Mouse (Mus musculus) liver, embryonic 14.5 days (tissue): ENCODE results near the gene Pik3ap1. TPM values are rescaled to one million over a fixed set of nuclear protein-coding genes. Genes with fewer than 3 reads are reported as not detected.
A peak's percentile ranks its signal among the peaks of the same experiment; 100 is the strongest.

ENCODE experiments used
- ATAC-seq: fragments of 200-750 bp; cut with Nextera tagmentation; 2 replicates; pipeline ENCODE4 v1.8.0; 2017; ENCODE audit warnings: moderate number of reproducible peaks, mild to moderate bottlenecking, moderate library complexity; ENCODE audit not compliant: insufficient read depth
- DNase-seq, 3 experiments: peaks; one replicate each; pipeline ENCODE4 v3.0.0-alpha.2; 2012 to 2013; ENCODE audit warnings: low read depth in 3 of 3, low spot score in 3 of 3
- H3K27ac ChIP-seq: fragments of 300-500 bp; sonication (generic); 2 replicates; pipeline ENCODE4 v1.5.1; 2014; ENCODE audit warnings: moderate library complexity, mild to moderate bottlenecking, control low read depth, inconsistent platforms
- H3K27me3 ChIP-seq: fragments of 300-500 bp; sonication (generic); 2 replicates; pipeline ENCODE4 v1.6.1; 2014; ENCODE audit warnings: mild to moderate bottlenecking, low read length, moderate library complexity; ENCODE audit not compliant: control insufficient read depth, insufficient read depth
- H3K36me3 ChIP-seq: fragments of 300-500 bp; sonication (generic); replicated peaks from 2 replicates; pipeline ENCODE4 v1.6.1; 2014; ENCODE audit warnings: low read depth; ENCODE audit not compliant: control insufficient read depth, insufficient read depth
- H3K4me1 ChIP-seq, 2 experiments: fragments of 200-500 bp in 1 of 2; fragments of 300-500 bp in 1 of 2; sonication (generic) in 1 of 2; replicated peaks; 2 replicates each; pipeline ENCODE4 v1.6.1; 2012 to 2014; ENCODE audit warnings: antibody characterized with exemption in 1 of 2, inconsistent platforms in 1 of 2, low read length in 1 of 2; ENCODE audit not compliant: control insufficient read depth in 2 of 2, insufficient read depth in 2 of 2
- H3K4me2 ChIP-seq: fragments of 300-500 bp; sonication (generic); 2 replicates; pipeline ENCODE4 v1.6.1; 2014; ENCODE audit warnings: low read depth, mild to moderate bottlenecking, control low read depth, moderate library complexity
- H3K4me3 ChIP-seq, 2 experiments: fragments of 200-500 bp in 1 of 2; fragments of 300-500 bp in 1 of 2; sonication (generic) in 1 of 2; 2 replicates each; pipeline ENCODE4 v1.5.1; 2012 to 2014; ENCODE audit warnings: low read depth in 2 of 2, low read length in 2 of 2, mild to moderate bottlenecking in 2 of 2, control low read depth in 1 of 2, inconsistent platforms in 1 of 2, moderate library complexity in 1 of 2; ENCODE audit not compliant: insufficient read depth in 1 of 2
- H3K9ac ChIP-seq: fragments of 300-500 bp; sonication (generic); replicated peaks from 2 replicates; pipeline ENCODE4 v1.6.1; 2014; ENCODE audit warnings: mild to moderate bottlenecking, control low read depth, moderate library complexity
- H3K9me3 ChIP-seq: fragments of 300-500 bp; sonication (generic); 2 replicates; pipeline ENCODE4 v1.6.1; 2016; ENCODE audit warnings: low read length, mixed read lengths; ENCODE audit not compliant: control insufficient read depth
- CTCF ChIP-seq: IDR thresholded peaks from 2 replicates; pipeline ENCODE4 v1.5.1; 2016; ENCODE audit warnings: antibody characterized with exemption, low read depth, control low read depth
- EP300 ChIP-seq: IDR thresholded peaks from 2 replicates; pipeline ENCODE4 v1.6.1; 2016; ENCODE audit warnings: antibody characterized with exemption, low read depth
- WGBS: fragments of 180-500 bp; shearing (Covaris S2); extraction: QIAGEN DNeasy Blood & Tissue Kit; methylation state at CpG from one replicate; pipeline ENCODE4 v1.1.7; 2014; ENCODE audit not compliant: insufficient replicate concordance; 5-methylcytosine and 5-hydroxymethylcytosine counted together
- polyA plus RNA-seq, 2 experiments: library from polyadenylated mRNA; depleted of rRNA in 1 of 2; stranded (reverse) in 1 of 2; unstranded in 1 of 2; fragments of >200 nt; fragmentation: Nextera tagmentation in 1 of 2; extraction: Ambion mirVana in 1 of 2; gene quantifications; 2 replicates each; pipeline versions ENCODE4 v1.2.1 to v1.2.3; 2012 to 2014

The Pik3ap1 gene
- polyA plus RNA-seq, 2 experiments, result 3.8 to 4.9 TPM

- TF ChIP-seq CTCF (no peak), EP300 (no peak)
- no peak overlapping the region for H3K4me2 ChIP-seq
- H3K27ac ChIP-seq, result no peak overlapping the region
- ATAC-seq (no peak), DNase-seq (no peak)
- peaks cover 7 to 24% of the 10 kb centered on the region in 2 experiments for H3K4me1 ChIP-seq
- no peaks in the 10 kb centered on the region for H3K27me3 ChIP-seq
- no peaks in the 10 kb centered on the region for H3K36me3 ChIP-seq
- WGBS, result 14% methylated on average over 8 of the region's 8 CpGs
- no peak overlapping the region for H3K4me3 ChIP-seq
- no peaks in the 10 kb centered on the region for H3K9me3 ChIP-seq
- H3K9ac ChIP-seq, result no peak overlapping the region
These were observed 40.3 kb downstream of the Pik3ap1 start for GRCm38 (mm10) chr19:41344666-41345027.

GRCm38 (mm10) chr19:41342592-41343090, 42.3 kb downstream of the Pik3ap1 start:
- no peak overlapping the region for H3K27ac ChIP-seq
- no peak for DNase-seq
- H3K36me3 ChIP-seq, result no peaks in the 10 kb centered on the region
- no peaks in the 10 kb centered on the region for H3K27me3 ChIP-seq
- TF ChIP-seq CTCF (no peak), EP300 (no peak)
- no peak overlapping the region for H3K4me2 ChIP-seq
- no peak overlapping the region for H3K9ac ChIP-seq
- peaks cover 7 to 23% of the 10 kb centered on the region in 2 experiments for H3K4me1 ChIP-seq
- no peaks in the 10 kb centered on the region for H3K9me3 ChIP-seq
- no peak overlapping the region for H3K4me3 ChIP-seq
- no peak for ATAC-seq
- 60% methylated on average over 6 of the region's 6 CpGs for WGBS

GRCm38 (mm10) chr19:41341677-41342076, 43.2 kb downstream of the Pik3ap1 start:
- ATAC-seq (no peak), DNase-seq (no peak)
- Histone ChIP-seq H3K36me3 (no peaks in the 10 kb centered on the region), H3K9me3 (no peaks in the 10 kb centered on the region), H3K4me3 (no peak overlapping the region), H3K27me3 (no peaks in the 10 kb centered on the region), H3K9ac (no peak overlapping the region), H3K4me1 (peaks cover 6 to 18% of the 10 kb centered on the region in 2 experiments), H3K27ac (no peak overlapping the region), H3K4me2 (no peak overlapping the region)
- TF ChIP-seq EP300, result no peak
- no peak for TF ChIP-seq CTCF
- 40% methylated on average over 5 of the region's 5 CpGs for WGBS

GRCm38 (mm10) chr19:41339020-41339836, 45.7 kb downstream of the Pik3ap1 start:
- Histone ChIP-seq H3K4me3 (no peak overlapping the region), H3K36me3 (no peaks in the 10 kb centered on the region), H3K9ac (no peak overlapping the region), H3K9me3 (no peaks in the 10 kb centered on the region), H3K27me3 (no peaks in the 10 kb centered on the region), H3K4me1 (peaks cover 0 to 6% of the 10 kb centered on the region in 2 experiments; a peak in 2 of 4 replicates), H3K27ac (no peak overlapping the region), H3K4me2 (no peak overlapping the region)
- WGBS, result 20% methylated on average over 21 of the region's 21 CpGs
- DNase-seq (no peak), ATAC-seq (peak; percentile 57)
- TF ChIP-seq CTCF, result no peak
- TF ChIP-seq EP300, result no peak

- Histone ChIP-seq H3K4me1 (peaks cover 0 to 6% of the 10 kb centered on the region in 2 experiments; a peak in 1 of 4 replicates), H3K4me3 (no peak overlapping the region), H3K27ac (no peak overlapping the region), H3K36me3 (no peaks in the 10 kb centered on the region), H3K27me3 (no peaks in the 10 kb centered on the region), H3K4me2 (no peak overlapping the region), H3K9ac (no peak overlapping the region), H3K9me3 (no peaks in the 10 kb centered on the region)
- TF ChIP-seq CTCF, result no peak
- no peak for DNase-seq
- no peak for ATAC-seq
- WGBS, result 48% methylated on average over 6 of the region's 6 CpGs
These were observed 46.5 kb downstream of the Pik3ap1 start for GRCm38 (mm10) chr19:41338379-41338778.
